Mouse (Mus musculus) hindbrain, embryonic 12.5 days (tissue): ENCODE measurements around the gene Akap11. TPM values are rescaled to one million over a fixed set of nuclear protein-coding genes. Genes with fewer than 3 reads are reported as not detected.

Experiments used
- ATAC-seq: fragments of 200-750 bp; cut with Nextera tagmentation; 2 replicates; pipeline ENCODE4 v1.8.0; 2017; ENCODE audit warnings: moderate TSS enrichment; ENCODE audit not compliant: low FRiP score
- H3K27ac ChIP-seq: fragments of 300-500 bp; sonication (generic); 2 replicates; pipeline ENCODE4 v1.5.1; 2016; ENCODE audit warnings: mild to moderate bottlenecking
- H3K27me3 ChIP-seq: fragments of 300-500 bp; sonication (generic); 2 replicates; pipeline ENCODE4 v1.6.1; 2016; ENCODE audit warnings: mild to moderate bottlenecking
- H3K36me3 ChIP-seq: fragments of 300-500 bp; sonication (generic); 2 replicates; pipeline ENCODE4 v1.6.1; 2016; ENCODE audit warnings: mild to moderate bottlenecking
- H3K4me1 ChIP-seq: fragments of 300-500 bp; sonication (generic); 2 replicates; pipeline ENCODE4 v1.6.1; 2016
- H3K4me2 ChIP-seq: fragments of 300-500 bp; sonication (generic); replicated peaks from 2 replicates; pipeline ENCODE4 v1.6.1; 2016; ENCODE audit warnings: mild to moderate bottlenecking
- H3K4me3 ChIP-seq: fragments of 300-500 bp; sonication (generic); 2 replicates; pipeline ENCODE4 v1.5.1; 2016; ENCODE audit warnings: mild to moderate bottlenecking
- H3K9ac ChIP-seq: fragments of 300-500 bp; sonication (generic); 2 replicates; pipeline ENCODE4 v1.6.1; 2016; ENCODE audit warnings: mild to moderate bottlenecking, moderate library complexity
- H3K9me3 ChIP-seq: fragments of 300-500 bp; sonication (generic); replicated peaks from 2 replicates; pipeline ENCODE4 v1.6.1; 2016; ENCODE audit warnings: mild to moderate bottlenecking
- WGBS: fragments of 180-500 bp; shearing (Covaris S2); methylation state at CpG from one replicate; pipeline ENCODE4 v1.1.7; 2016; 5-methylcytosine and 5-hydroxymethylcytosine counted together
- polyA plus RNA-seq: library from polyadenylated mRNA; unstranded; fragments of >200 nt; fragmentation: Nextera tagmentation; extraction: Ambion mirVana; gene quantifications from 2 replicates; pipeline ENCODE4 v1.2.1, GENCODE M21; 2016

Gene Akap11
- polyA plus RNA-seq, 1 experiment from 2014 or later = 33.2 TPM

- H3K9me3 ChIP-seq = no peaks in the 10 kb centered on the region
- no peak for ATAC-seq
- H3K4me3 ChIP-seq = no peak overlapping the region
- no peak overlapping the region for H3K4me2 ChIP-seq
- H3K9ac ChIP-seq = no peak overlapping the region
- H3K36me3 ChIP-seq = no peaks in the 10 kb centered on the region
- WGBS = 68% methylated on average over 3 of the region's 3 CpGs
- no peak overlapping the region for H3K27ac ChIP-seq
- no peaks in the 10 kb centered on the region for H3K27me3 ChIP-seq
- H3K4me1 ChIP-seq = peaks cover 7% of the 10 kb centered on the region
These were observed 4.7 kb upstream of the Akap11 start for GRCm38 (mm10) chr14:78541319-78541718.

GRCm38 (mm10) chr14:78539821-78540220 lies 3.2 kb upstream of the Akap11 start:
- no peak overlapping the region for H3K9ac ChIP-seq
- WGBS = 93% methylated on average over 1 of the region's 1 CpGs
- no peaks in the 10 kb centered on the region for H3K9me3 ChIP-seq
- peaks cover 15% of the 10 kb centered on the region for H3K4me1 ChIP-seq
- H3K27ac ChIP-seq = no peak overlapping the region
- no peak overlapping the region for H3K4me3 ChIP-seq
- no peak for ATAC-seq
- H3K36me3 ChIP-seq = no peaks in the 10 kb centered on the region
- H3K4me2 ChIP-seq = no peak overlapping the region
- H3K27me3 ChIP-seq = no peaks in the 10 kb centered on the region

GRCm38 (mm10) chr14:78538572-78539320 lies 2.1 kb upstream of the Akap11 start:
- no peak overlapping the region for H3K4me2 ChIP-seq
- no peaks in the 10 kb centered on the region for H3K36me3 ChIP-seq
- no peak overlapping the region for H3K9ac ChIP-seq
- H3K27me3 ChIP-seq = no peaks in the 10 kb centered on the region
- no peak overlapping the region for H3K4me3 ChIP-seq
- peaks cover 23% of the 10 kb centered on the region for H3K4me1 ChIP-seq
- H3K27ac ChIP-seq = no peak overlapping the region
- 41% methylated on average over 5 of the region's 5 CpGs for WGBS
- no peak for ATAC-seq
- no peaks in the 10 kb centered on the region for H3K9me3 ChIP-seq

- no peaks in the 10 kb centered on the region for H3K36me3 ChIP-seq
- peak overlapping the region; percentile 64 for H3K4me2 ChIP-seq
- H3K4me3 ChIP-seq = peak overlapping the region; percentile 85
- no peaks in the 10 kb centered on the region for H3K27me3 ChIP-seq
- 51% methylated on average over 6 of the region's 6 CpGs for WGBS
- no peaks in the 10 kb centered on the region for H3K9me3 ChIP-seq
- H3K4me1 ChIP-seq = peaks cover 23% of the 10 kb centered on the region
- ATAC-seq = no peak
- no peak overlapping the region for H3K9ac ChIP-seq
- H3K27ac ChIP-seq = peak overlapping the region; percentile 75; the same call in 1 of the 2 replicates
These were observed 943 bp upstream of the Akap11 start for GRCm38 (mm10) chr14:78537551-78537950.

GRCm38 (mm10) chr14:78535366-78535765 lies 1.2 kb downstream of the Akap11 start:
- peak overlapping the region; percentile 85 for H3K4me3 ChIP-seq
- H3K9ac ChIP-seq = peak overlapping the region; percentile 95
- no peaks in the 10 kb centered on the region for H3K9me3 ChIP-seq
- peaks cover 26% of the 10 kb centered on the region for H3K4me1 ChIP-seq
- peak overlapping the region; percentile 64 for H3K4me2 ChIP-seq
- no peak overlapping the region; the same call in 1 of the 2 replicates for H3K27ac ChIP-seq
- no peak for ATAC-seq
- no peaks in the 10 kb centered on the region for H3K36me3 ChIP-seq
- 41% methylated on average over 2 of the region's 2 CpGs for WGBS
- H3K27me3 ChIP-seq = no peaks in the 10 kb centered on the region

GRCm38 (mm10) chr14:78534651-78535050 lies 2.0 kb downstream of the Akap11 start:
- Histone ChIP-seq H3K27me3 (no peaks in the 10 kb centered on the region), H3K9me3 (no peaks in the 10 kb centered on the region), H3K9ac (no peak overlapping the region), H3K4me3 (no peak overlapping the region), H3K4me1 (peaks cover 26% of the 10 kb centered on the region), H3K36me3 (no peaks in the 10 kb centered on the region), H3K27ac (no peak overlapping the region), H3K4me2 (no peak overlapping the region)
- no peak for ATAC-seq
- 94% methylated on average over 5 of the region's 5 CpGs for whole genome bisulfite sequencing

GRCm38 (mm10) chr14:78533701-78534100 lies 2.9 kb downstream of the Akap11 start:
- WGBS = 90% methylated on average over 3 of the region's 3 CpGs
- no peak for ATAC-seq
- peaks cover 26% of the 10 kb centered on the region for H3K4me1 ChIP-seq
- H3K27ac ChIP-seq = no peak overlapping the region
- H3K4me3 ChIP-seq = no peak overlapping the region
- no peaks in the 10 kb centered on the region for H3K36me3 ChIP-seq
- H3K4me2 ChIP-seq = no peak overlapping the region
- H3K9me3 ChIP-seq = no peaks in the 10 kb centered on the region
- no peaks in the 10 kb centered on the region for H3K27me3 ChIP-seq
- no peak overlapping the region for H3K9ac ChIP-seq

GRCm38 (mm10) chr14:78532345-78532744 lies 4.3 kb downstream of the Akap11 start:
- no peak overlapping the region for H3K27ac ChIP-seq
- H3K4me2 ChIP-seq = no peak overlapping the region
- H3K36me3 ChIP-seq = no peaks in the 10 kb centered on the region
- H3K4me1 ChIP-seq = peaks cover 22% of the 10 kb centered on the region
- no peak for ATAC-seq
- no peaks in the 10 kb centered on the region for H3K9me3 ChIP-seq
- no peaks in the 10 kb centered on the region for H3K27me3 ChIP-seq
- no peak overlapping the region for H3K4me3 ChIP-seq
- no peak overlapping the region for H3K9ac ChIP-seq
- WGBS = 96% methylated on average over 6 of the region's 6 CpGs

GRCm38 (mm10) chr14:78530256-78530655 lies 6.4 kb downstream of the Akap11 start:
- peaks cover 14% of the 10 kb centered on the region for H3K4me1 ChIP-seq
- 87% methylated on average over 3 of the region's 3 CpGs for WGBS
- no peaks in the 10 kb centered on the region for H3K9me3 ChIP-seq
- no peak overlapping the region for H3K9ac ChIP-seq
- no peaks in the 10 kb centered on the region for H3K36me3 ChIP-seq
- H3K27ac ChIP-seq = no peak overlapping the region
- no peaks in the 10 kb centered on the region for H3K27me3 ChIP-seq
- H3K4me3 ChIP-seq = no peak overlapping the region
- H3K4me2 ChIP-seq = no peak overlapping the region
- ATAC-seq = no peak

GRCm38 (mm10) chr14:78528461-78529425 lies 7.9 kb downstream of the Akap11 start:
- Histone ChIP-seq H3K4me2 (no peak overlapping the region), H3K36me3 (no peaks in the 10 kb centered on the region), H3K27me3 (no peaks in the 10 kb centered on the region), H3K4me3 (no peak overlapping the region), H3K27ac (no peak overlapping the region), H3K9ac (no peak overlapping the region), H3K9me3 (no peaks in the 10 kb centered on the region), H3K4me1 (peaks cover 3% of the 10 kb centered on the region; the same call in 1 of the 2 replicates)
- 90% methylated on average over 8 of the region's 8 CpGs for WGBS
- ATAC-seq = no peak

GRCm38 (mm10) chr14:78526907-78527306 lies 9.7 kb downstream of the Akap11 start:
- 75% methylated on average over 6 of the region's 6 CpGs for WGBS
- H3K27me3 ChIP-seq = no peaks in the 10 kb centered on the region
- no peak overlapping the region for H3K27ac ChIP-seq
- H3K4me2 ChIP-seq = no peak overlapping the region
- peaks cover 3% of the 10 kb centered on the region; the same call in 1 of the 2 replicates for H3K4me1 ChIP-seq
- no peak overlapping the region for H3K9ac ChIP-seq
- no peak for ATAC-seq
- H3K4me3 ChIP-seq = no peak overlapping the region
- H3K9me3 ChIP-seq = no peaks in the 10 kb centered on the region
- H3K36me3 ChIP-seq = no peaks in the 10 kb centered on the region

GRCm38 (mm10) chr14:78526475-78526874 lies 10.1 kb downstream of the Akap11 start:
- ATAC-seq = no peak
- Histone ChIP-seq H3K9me3 (no peaks in the 10 kb centered on the region), H3K4me1 (peaks cover 1% of the 10 kb centered on the region; the same call in 1 of the 2 replicates), H3K36me3 (peaks cover 4% of the 10 kb centered on the region; the same call in 1 of the 2 replicates), H3K4me3 (no peak overlapping the region), H3K4me2 (no peak overlapping the region), H3K27me3 (no peaks in the 10 kb centered on the region), H3K27ac (no peak overlapping the region), H3K9ac (no peak overlapping the region)
- WGBS = 78% methylated on average over 3 of the region's 3 CpGs
